Mouse (Mus musculus): ENCODE data around the gene Lif. TPM values are rescaled to one million over a fixed set of nuclear protein-coding genes. Genes with fewer than 3 reads are reported as not detected.

Lif gene
- polyA plus RNA-seq, 1 experiment from 2014 or later: 0.62 TPM

GRCm38 (mm10) chr11:4235665-4236545, 21.5 kb upstream of the Lif start, which contains the start of gene Osm:
Osm (plus strand) TSS chr11:4236420.
- Histone ChIP-seq H3K27me3 (replicated peaks) (no peaks in the 10 kb centered on the region), H3K4me2 (replicated peaks) (no peak within 1 kb of the TSS), H3K4me1 (replicated peaks) (0 out of 2 replicates have a peak, but pooled peaks cover 4% of the 10 kb centered on the region), H3K27ac (no peak within 1 kb of the TSS), H3K9me3 (no peaks in the 10 kb centered on the region), H3K4me3 (replicated peaks) (no peak within 1 kb of the TSS), H3K36me3 (no peaks in the 10 kb centered on the region), H3K9ac (no peak within 1 kb of the TSS)
- ATAC-seq: no peak
- WGBS: 65% methylated on average over 16 of the region's 16 CpGs

DNA sequence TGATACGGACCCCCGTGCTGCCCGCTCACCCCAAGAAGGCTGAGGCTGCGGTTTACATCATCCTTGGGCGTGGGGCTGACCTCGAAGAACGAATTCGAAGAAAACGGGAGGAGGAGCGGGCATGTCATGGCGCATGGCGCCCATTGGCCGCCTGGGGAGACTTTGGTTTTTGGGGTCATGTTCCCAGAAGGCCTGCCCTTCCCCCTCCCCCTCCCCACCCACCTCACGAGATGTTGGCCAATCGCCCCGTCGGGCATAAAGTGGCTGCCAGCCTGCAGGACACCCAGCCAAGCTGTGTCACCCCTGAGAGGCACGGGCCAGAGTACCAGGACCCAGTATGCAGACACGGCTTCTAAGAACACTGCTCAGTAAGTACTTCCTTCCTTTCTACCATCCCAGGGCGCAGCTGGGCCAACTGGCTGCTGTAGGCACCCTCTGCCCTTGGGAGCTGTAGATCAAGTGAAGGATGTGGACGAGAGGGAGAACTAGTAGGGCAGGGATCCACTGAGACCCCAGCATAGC, 20.8 kb upstream of the Lif start:
- Histone ChIP-seq H3K4me2 (replicated peaks) (no peak overlapping the region), H3K9me3 (no peaks in the 10 kb centered on the region), H3K27ac (no peak overlapping the region), H3K27me3 (replicated peaks) (no peaks in the 10 kb centered on the region), H3K4me3 (replicated peaks) (no peak overlapping the region), H3K36me3 (no peaks in the 10 kb centered on the region), H3K9ac (no peak overlapping the region), H3K4me1 (replicated peaks) (0 out of 2 replicates have a peak, but pooled peaks cover 4% of the 10 kb centered on the region)
- 89% methylated on average over 21 of the region's 21 CpGs for WGBS
- no peak for ATAC-seq

DNA sequence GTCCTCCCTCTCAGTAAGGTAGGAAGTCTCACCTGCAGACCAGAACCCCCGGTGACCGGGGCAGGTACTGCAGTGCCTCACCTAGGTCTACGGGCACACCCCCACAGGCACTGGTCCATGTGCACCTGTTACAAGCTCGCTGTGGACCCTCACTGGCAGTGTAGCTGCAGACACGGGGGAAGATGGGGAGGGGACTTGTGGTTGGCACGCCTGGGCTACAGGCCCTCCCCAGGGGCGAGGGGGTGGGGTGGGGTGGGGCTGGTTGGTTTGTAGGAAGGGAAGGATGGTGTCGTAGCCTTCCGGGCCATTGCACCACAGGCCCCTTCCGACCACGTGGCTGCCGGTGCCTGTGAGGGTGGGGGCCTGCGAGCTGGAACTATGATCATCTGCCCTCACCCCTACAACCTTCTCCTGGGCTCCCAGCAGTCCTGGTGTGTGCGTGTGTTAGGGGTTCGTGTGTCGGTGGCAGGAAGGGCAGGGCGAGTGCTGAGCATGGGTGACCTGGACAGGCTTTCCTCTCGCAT, 19.9 kb upstream of the Lif start:
- Histone ChIP-seq H3K9me3 (no peaks in the 10 kb centered on the region), H3K27ac (no peak overlapping the region), H3K27me3 (replicated peaks) (no peaks in the 10 kb centered on the region), H3K36me3 (no peaks in the 10 kb centered on the region), H3K4me1 (replicated peaks) (0 out of 2 replicates have a peak, but pooled peaks cover 4% of the 10 kb centered on the region), H3K4me2 (replicated peaks) (no peak overlapping the region), H3K4me3 (replicated peaks) (no peak overlapping the region), H3K9ac (no peak overlapping the region)
- WGBS: 84% methylated on average over 18 of the region's 18 CpGs
- ATAC-seq: no peak

GRCm38 (mm10) chr11:4238167-4238566, 19.2 kb upstream of the Lif start:
- no peak overlapping the region for H3K4me2 ChIP-seq (replicated peaks)
- no peak overlapping the region for H3K9ac ChIP-seq
- 0 out of 2 replicates have a peak, but pooled peaks cover 4% of the 10 kb centered on the region for H3K4me1 ChIP-seq (replicated peaks)
- no peaks in the 10 kb centered on the region for H3K27me3 ChIP-seq (replicated peaks)
- H3K27ac ChIP-seq: no peak overlapping the region
- 88% methylated on average over 6 of the region's 6 CpGs for WGBS
- H3K9me3 ChIP-seq: no peaks in the 10 kb centered on the region
- H3K4me3 ChIP-seq (replicated peaks): no peak overlapping the region
- ATAC-seq: no peak
- H3K36me3 ChIP-seq: no peaks in the 10 kb centered on the region

DNA sequence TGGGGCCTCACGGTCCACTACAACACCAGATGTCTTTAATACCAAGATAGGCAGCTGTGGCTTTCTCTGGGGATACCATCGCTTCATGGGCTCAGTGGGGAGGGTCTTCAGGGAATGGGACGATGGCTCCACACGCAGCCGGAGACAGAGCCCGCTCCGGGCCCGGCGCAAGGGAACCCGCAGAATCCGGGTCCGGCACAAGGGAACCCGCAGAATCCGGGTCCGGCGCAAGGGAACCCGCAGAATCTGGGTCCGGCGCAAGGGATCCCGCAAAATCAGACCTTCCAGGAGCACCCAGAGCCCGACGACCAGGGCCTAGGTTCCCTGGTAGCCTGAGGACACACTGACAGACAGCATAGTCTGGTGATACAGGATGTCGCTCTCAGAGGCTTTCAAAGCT, 17.7 kb upstream of the Lif start:
- H3K9me3 ChIP-seq: no peaks in the 10 kb centered on the region
- no peak overlapping the region for H3K27ac ChIP-seq
- H3K9ac ChIP-seq: no peak overlapping the region
- no peaks in the 10 kb centered on the region for H3K36me3 ChIP-seq
- H3K4me1 ChIP-seq (replicated peaks): 0 out of 2 replicates have a peak, but pooled peaks cover 4% of the 10 kb centered on the region
- ATAC-seq: no peak
- WGBS: 91% methylated on average over 23 of the region's 23 CpGs
- H3K27me3 ChIP-seq (replicated peaks): no peaks in the 10 kb centered on the region
- no peak overlapping the region for H3K4me3 ChIP-seq (replicated peaks)
- H3K4me2 ChIP-seq (replicated peaks): no peak overlapping the region

DNA sequence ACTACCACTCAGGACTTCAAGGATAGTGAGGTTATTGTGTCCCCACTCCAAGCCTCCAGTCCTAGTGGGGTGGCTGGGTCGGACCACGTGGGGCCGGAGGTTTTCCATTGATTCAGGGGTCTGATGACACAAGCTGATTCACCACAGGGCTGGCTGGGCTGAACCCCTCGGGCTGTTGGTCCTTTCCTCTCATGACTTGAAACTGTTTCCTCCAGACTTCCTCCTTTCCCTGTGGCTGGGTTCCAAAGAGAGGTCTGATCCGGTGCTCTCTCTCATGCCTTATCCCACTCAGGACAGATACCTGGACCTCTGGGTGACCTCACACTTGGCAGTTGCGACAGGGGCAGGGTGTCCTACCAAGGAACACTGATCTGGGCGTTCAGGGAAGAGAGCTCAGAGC, 17.2 kb upstream of the Lif start:
- Histone ChIP-seq H3K9me3 (no peaks in the 10 kb centered on the region), H3K4me2 (replicated peaks) (no peak overlapping the region), H3K4me1 (replicated peaks) (0 out of 2 replicates have a peak, but pooled peaks cover 4% of the 10 kb centered on the region), H3K36me3 (no peaks in the 10 kb centered on the region), H3K27me3 (replicated peaks) (no peaks in the 10 kb centered on the region), H3K27ac (no peak overlapping the region), H3K9ac (no peak overlapping the region), H3K4me3 (replicated peaks) (no peak overlapping the region)
- no peak for ATAC-seq
- 76% methylated on average over 7 of the region's 7 CpGs for WGBS

GRCm38 (mm10) chr11:4241180-4241579, 16.2 kb upstream of the Lif start:
- H3K4me3 ChIP-seq (replicated peaks): no peak overlapping the region
- 0 out of 2 replicates have a peak, but pooled peaks cover 1% of the 10 kb centered on the region for H3K4me1 ChIP-seq (replicated peaks)
- H3K27ac ChIP-seq: no peak overlapping the region
- no peak overlapping the region for H3K4me2 ChIP-seq (replicated peaks)
- H3K9ac ChIP-seq: no peak overlapping the region
- H3K9me3 ChIP-seq: no peaks in the 10 kb centered on the region
- no peaks in the 10 kb centered on the region for H3K36me3 ChIP-seq
- 64% methylated on average over 4 of the region's 4 CpGs for WGBS
- ATAC-seq: peak; percentile 34; the same call in 1 of the 2 replicates
- H3K27me3 ChIP-seq (replicated peaks): no peaks in the 10 kb centered on the region

DNA sequence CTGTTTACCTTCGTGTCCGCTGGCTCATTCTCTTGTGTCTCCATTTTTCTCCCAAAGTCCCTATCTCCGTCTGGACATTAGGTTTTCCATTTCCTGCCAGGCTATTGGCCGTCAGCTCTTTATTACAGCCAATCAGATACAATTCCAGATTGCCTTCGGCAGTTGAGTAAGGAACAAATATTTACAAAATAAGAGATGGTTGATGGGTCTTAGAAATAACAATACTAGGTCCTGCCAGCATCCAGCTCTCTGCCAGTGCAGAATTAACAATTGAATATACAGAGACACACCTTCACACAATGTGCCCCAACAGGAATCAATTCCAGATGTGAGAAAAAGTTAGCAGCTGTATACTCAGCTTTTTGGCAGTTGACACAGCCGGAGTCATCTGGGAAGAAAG, 11.2 kb upstream of the Lif start:
- Histone ChIP-seq H3K9ac (no peak overlapping the region), H3K9me3 (no peaks in the 10 kb centered on the region), H3K4me1 (replicated peaks) (no peaks in the 10 kb centered on the region), H3K36me3 (no peaks in the 10 kb centered on the region), H3K4me2 (replicated peaks) (no peak overlapping the region), H3K4me3 (replicated peaks) (no peak overlapping the region), H3K27me3 (replicated peaks) (no peaks in the 10 kb centered on the region), H3K27ac (no peak overlapping the region)
- no peak for ATAC-seq
- 53% methylated on average over 6 of the region's 6 CpGs for WGBS

- H3K4me3 ChIP-seq (replicated peaks): no peak overlapping the region
- H3K9ac ChIP-seq: no peak overlapping the region
- H3K27ac ChIP-seq: no peak overlapping the region
- H3K9me3 ChIP-seq: no peaks in the 10 kb centered on the region
- H3K4me1 ChIP-seq (replicated peaks): no peaks in the 10 kb centered on the region
- no peak for ATAC-seq
- H3K36me3 ChIP-seq: no peaks in the 10 kb centered on the region
- H3K4me2 ChIP-seq (replicated peaks): no peak overlapping the region
- H3K27me3 ChIP-seq (replicated peaks): no peaks in the 10 kb centered on the region
- 69% methylated on average over 4 of the region's 4 CpGs for WGBS
Measured at GRCm38 (mm10) chr11:4246623-4247022, 10.7 kb upstream of the Lif start.

GRCm38 (mm10) chr11:4247201-4247959, 10.0 kb upstream of the Lif start:
- Histone ChIP-seq H3K9me3 (no peaks in the 10 kb centered on the region), H3K9ac (no peak overlapping the region), H3K27ac (no peak overlapping the region), H3K36me3 (no peaks in the 10 kb centered on the region), H3K4me3 (replicated peaks) (no peak overlapping the region), H3K4me2 (replicated peaks) (no peak overlapping the region), H3K27me3 (replicated peaks) (no peaks in the 10 kb centered on the region), H3K4me1 (replicated peaks) (no peaks in the 10 kb centered on the region)
- no peak for ATAC-seq
- WGBS: 71% methylated on average over 14 of the region's 14 CpGs

- no peak overlapping the region for H3K9ac ChIP-seq
- H3K9me3 ChIP-seq: no peaks in the 10 kb centered on the region
- H3K4me1 ChIP-seq (replicated peaks): no peaks in the 10 kb centered on the region
- peak; percentile 51; the same call in 1 of the 2 replicates for ATAC-seq
- H3K27ac ChIP-seq: no peak overlapping the region
- H3K4me3 ChIP-seq (replicated peaks): no peak overlapping the region
- no peaks in the 10 kb centered on the region for H3K27me3 ChIP-seq (replicated peaks)
- no peaks in the 10 kb centered on the region for H3K36me3 ChIP-seq
- no peak overlapping the region for H3K4me2 ChIP-seq (replicated peaks)
- WGBS: 88% methylated on average over 3 of the region's 3 CpGs
Measured at GRCm38 (mm10) chr11:4249151-4249550, 8.2 kb upstream of the Lif start.

DNA sequence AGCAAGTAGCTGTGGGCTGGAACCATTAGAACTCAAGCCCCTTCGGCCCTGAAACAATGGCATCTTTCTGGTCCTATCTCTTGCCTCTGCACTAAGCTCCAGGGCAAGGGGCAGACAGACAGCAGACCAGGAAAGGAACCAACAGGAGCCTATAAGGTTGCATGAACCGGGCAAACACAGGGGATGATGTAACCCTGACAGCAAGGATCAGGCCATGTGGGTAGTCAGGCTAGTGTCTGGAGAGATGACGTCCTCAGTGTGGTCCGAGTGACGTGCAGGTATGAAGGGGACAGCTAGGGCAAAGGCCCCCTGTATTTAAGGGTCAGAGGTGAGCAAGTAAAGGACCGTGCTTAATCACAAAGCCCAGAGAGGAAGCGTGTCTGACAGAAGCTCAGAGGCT, 7.1 kb upstream of the Lif start:
- Histone ChIP-seq H3K36me3 (no peaks in the 10 kb centered on the region), H3K9me3 (no peaks in the 10 kb centered on the region), H3K27ac (no peak overlapping the region), H3K4me1 (replicated peaks) (no peaks in the 10 kb centered on the region), H3K9ac (no peak overlapping the region), H3K4me3 (replicated peaks) (no peak overlapping the region), H3K27me3 (replicated peaks) (no peaks in the 10 kb centered on the region), H3K4me2 (replicated peaks) (no peak overlapping the region)
- ATAC-seq: no peak
- 70% methylated on average over 7 of the region's 7 CpGs for WGBS

Data from intestine, embryonic 15.5 days (tissue).